Mouse (Mus musculus) mammary gland, adult 2 months (tissue): ENCODE results near the gene Plekhg5. TPM values are rescaled to one million over a fixed set of nuclear protein-coding genes. Genes with fewer than 3 reads are reported as not detected.

Experiments used
- polyA plus RNA-seq: library from polyadenylated mRNA; depleted of rRNA; stranded (reverse); fragments of >200 nt; gene quantifications from 2 replicates; pipeline ENCODE4 v1.2.3, GENCODE M21; 2012; ENCODE audit warnings: low replicate concordance; rRNA removed

Gene Plekhg5
- 36.3 and 49.8 TPM in 2 replicates for polyA plus RNA-seq

GRCm38 (mm10) chr4:152072121-152072601, at the start of gene Plekhg5:
Plekhg5 (plus strand) TSS chr4:152072498.

GRCm38 (mm10) chr4:152027524-152027923, 44.8 kb upstream of the Plekhg5 start, which contains the start of gene Zbtb48:
Zbtb48 (minus strand) TSS chr4:152027671.

GRCm38 (mm10) chr4:152038225-152038984, 33.9 kb upstream of the Plekhg5 start, which contains the start of gene Tas1r1:
Tas1r1 (minus strand) TSS chr4:152038568.

DNA sequence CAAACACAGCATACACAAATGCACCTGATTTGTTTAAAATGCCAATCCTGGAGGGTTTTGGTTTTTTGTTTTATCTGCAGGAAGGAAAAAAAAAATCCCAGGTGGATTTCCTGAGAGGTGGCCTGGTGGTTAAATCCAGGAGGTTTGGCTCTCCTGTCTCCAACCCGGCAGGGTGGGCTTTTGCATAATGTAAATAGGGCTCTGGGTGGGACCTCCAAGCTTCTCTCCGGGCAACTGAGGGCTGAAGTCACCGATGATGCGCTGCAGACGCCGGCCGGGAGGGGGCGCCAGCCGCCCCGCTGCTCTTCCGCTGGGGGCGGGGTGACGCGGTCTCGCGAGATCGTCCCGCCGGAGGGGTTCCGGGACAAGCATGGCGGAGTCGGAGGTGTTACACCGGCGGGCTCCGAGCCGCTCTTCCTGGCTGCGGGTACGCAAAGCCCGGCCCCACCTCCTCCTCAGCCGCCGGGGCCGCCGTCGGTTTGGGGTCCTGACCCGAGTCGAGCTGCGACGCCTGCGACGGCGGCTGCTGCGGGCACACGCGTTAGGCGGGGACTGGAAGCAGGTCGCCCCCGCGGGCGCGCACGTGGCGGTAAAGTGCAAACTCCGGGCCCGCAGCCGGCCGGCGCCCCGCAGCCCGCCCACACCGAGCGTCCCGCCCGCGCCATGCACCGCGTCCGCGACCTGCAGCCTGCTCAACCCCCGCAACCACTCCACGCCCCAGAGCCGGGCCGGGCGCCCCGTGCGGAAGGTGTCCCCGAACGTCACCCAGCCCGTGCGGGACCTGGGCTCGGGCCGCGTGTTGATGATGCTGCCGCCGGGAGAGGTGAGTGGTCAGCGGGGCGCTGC, 33.1 kb upstream of the Plekhg5 start, which contains the start of gene Nol9:
Gene Nol9, plus strand, starts transcription at position 337 of the 846 bp plus-strand sequence.

DNA sequence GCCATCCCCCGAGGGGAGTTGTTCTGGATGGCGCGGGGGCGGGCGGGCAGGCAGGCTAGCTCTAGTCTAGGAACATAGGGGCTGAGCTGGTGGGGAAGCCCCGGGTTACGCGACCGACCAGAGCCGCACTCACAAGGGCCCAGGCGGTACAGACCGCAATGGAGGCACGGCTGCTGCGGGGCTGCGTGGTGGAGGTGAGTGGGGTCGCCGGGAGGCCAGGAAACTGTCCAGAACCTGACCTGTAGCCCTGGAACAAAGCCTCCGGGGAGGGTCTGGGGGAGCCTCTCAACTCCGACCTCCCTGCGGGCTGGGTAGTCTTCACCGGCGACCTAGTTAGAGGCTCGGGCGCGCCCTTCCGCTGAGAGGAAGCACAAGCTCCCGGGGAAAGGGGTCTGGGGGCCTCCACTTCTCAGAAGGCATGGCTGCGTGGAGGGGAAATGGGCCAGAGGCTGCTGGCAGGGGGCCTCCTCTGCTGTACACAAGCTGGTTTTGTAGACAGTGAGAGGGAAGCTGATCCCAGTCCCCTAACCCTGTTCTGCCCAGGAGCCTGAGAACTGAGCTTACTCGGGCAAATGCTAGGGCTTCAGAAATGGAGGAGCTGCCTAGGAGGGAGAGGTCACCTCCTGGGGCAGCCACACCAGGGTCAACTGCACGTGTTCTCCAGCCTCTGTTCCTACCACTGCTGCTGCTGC, 43.8 kb downstream of the Plekhg5 start, which contains the start of gene Tnfrsf25:
Gene Tnfrsf25, plus strand, starts transcription at position 14 of the 692 bp plus-strand sequence.

GRCm38 (mm10) chr4:152151966-152152544, 79.8 kb downstream of the Plekhg5 start, which contains the start of gene Espn:
Espn (minus strand) TSS chr4:152152371.

DNA sequence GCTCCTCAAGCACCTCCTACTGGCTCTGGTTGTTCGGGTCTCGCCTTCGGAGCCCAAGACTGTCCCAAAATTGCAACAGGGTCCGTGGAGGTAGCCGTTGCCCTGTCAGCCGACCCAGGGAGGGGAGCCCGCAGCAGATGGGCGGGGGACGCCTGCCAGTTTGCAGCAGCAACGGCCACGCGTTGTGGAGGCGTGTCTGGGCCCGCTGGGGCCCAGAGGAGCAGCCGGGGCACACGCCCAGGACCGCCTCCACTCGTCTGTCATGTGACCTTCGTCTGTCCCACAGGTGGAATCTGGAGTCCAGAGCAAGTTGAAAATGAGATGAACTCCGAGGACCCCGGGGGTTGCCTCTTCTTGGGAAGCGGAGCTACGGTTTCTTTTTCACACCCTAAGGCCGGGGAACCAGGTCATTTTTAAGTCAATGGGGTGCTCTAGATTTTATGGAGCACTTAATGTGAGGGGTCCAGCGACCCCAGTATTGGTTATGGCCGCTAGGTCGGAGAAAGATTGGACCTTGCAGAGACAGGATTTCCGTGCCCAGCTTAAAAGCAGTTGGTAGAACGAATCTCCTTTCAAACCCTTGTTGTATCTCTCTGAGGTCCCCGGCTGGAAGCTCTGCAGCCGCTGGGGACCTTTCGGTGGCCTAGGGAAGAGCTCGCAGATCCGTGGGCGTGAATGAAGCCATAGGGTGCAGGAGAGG, 86.4 kb downstream of the Plekhg5 start, which contains the start of gene Hes2:
Gene Hes2, plus strand, starts transcription at position 283 of the 700 bp plus-strand sequence.

Other genes starting within 250 kb of the Plekhg5 start
- gene Camta1, start 210.6 kb upstream of the Plekhg5 start, polyA plus RNA-seq = 7.6 and 10.7 TPM in 2 replicates
- 44.0 and 49.1 TPM in 2 replicates for gene Dnajc11, start 138.8 kb upstream of the Plekhg5 start, polyA plus RNA-seq
- gene Thap3, start 83.5 kb upstream of the Plekhg5 start, polyA plus RNA-seq = 57.3 and 88.5 TPM in 2 replicates
- gene Phf13, start 76.2 kb upstream of the Plekhg5 start, polyA plus RNA-seq = 8.7 and 13.2 TPM in 2 replicates
- gene Klhl21, start 63.7 kb upstream of the Plekhg5 start, polyA plus RNA-seq = 32.3 and 50.8 TPM in 2 replicates
- gene Zbtb48, start 44.8 kb upstream of the Plekhg5 start, polyA plus RNA-seq = 10.8 and 17.5 TPM in 2 replicates
- gene Tas1r1, start 33.9 kb upstream of the Plekhg5 start, polyA plus RNA-seq = 0.07 and 0.59 TPM in 2 replicates
- 21.4 and 28.0 TPM in 2 replicates for gene Nol9, start 33.2 kb upstream of the Plekhg5 start, polyA plus RNA-seq
- gene Tnfrsf25, start 43.4 kb downstream of the Plekhg5 start, polyA plus RNA-seq = 22.6 and 29.2 TPM in 2 replicates
- 2.4 and 6.5 TPM in 2 replicates for gene Espn, start 79.9 kb downstream of the Plekhg5 start, polyA plus RNA-seq
- gene Hes2, start 86.4 kb downstream of the Plekhg5 start, polyA plus RNA-seq = 0.19 and 0.22 TPM in 2 replicates
- gene Acot7, start 105.6 kb downstream of the Plekhg5 start, polyA plus RNA-seq = 19.6 and 21.3 TPM in 2 replicates
- 44.3 and 85.3 TPM in 2 replicates for gene Gpr153, start 201.7 kb downstream of the Plekhg5 start, polyA plus RNA-seq
- gene Hes3, start 219.2 kb downstream of the Plekhg5 start, polyA plus RNA-seq = not detected in 2 replicates
- 21.4 and 27.7 TPM in 2 replicates for gene Icmt, start 224.7 kb downstream of the Plekhg5 start, polyA plus RNA-seq
- gene Rnf207, start 246.5 kb downstream of the Plekhg5 start, polyA plus RNA-seq = 2.9 and 3.8 TPM in 2 replicates